20 mouse cellular contexts compared by ENCODE assay signal in the genomic region with DNA sequence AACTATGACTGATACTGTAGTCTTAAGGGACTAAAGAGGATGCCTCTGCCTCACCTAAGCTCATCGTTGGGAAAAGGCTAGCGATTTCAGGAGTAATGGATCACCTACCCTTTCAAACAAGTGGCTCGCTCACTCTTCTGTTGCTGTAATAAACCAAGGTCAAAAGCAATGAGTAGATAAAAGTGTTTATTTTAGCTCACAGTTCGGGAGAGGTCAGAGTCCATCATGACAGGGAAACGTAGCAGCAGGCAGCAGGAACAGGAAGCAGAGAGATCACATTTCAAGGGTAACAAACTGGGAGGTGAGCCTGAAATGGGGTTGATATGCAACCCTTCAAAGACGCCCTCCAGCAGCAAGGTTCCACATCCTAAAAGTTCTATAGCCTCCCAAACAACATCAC.
"Had no signal": no experiment of that assay in that cellular context is flagged by ENCODE, and none has a peak within 500 bp of the region (broad histone marks: within the 10 kb centered on the region; RNA-seq: fewer than 3 reads in every experiment).

No protein-coding gene starts in this region.

- H3K27ac ChIP-seq: heart, adult 2 months; hindbrain, embryonic 13.5 days; hindbrain, embryonic 15.5 days; hindbrain, postnatal 0 days; limb, embryonic 13.5 days; limb, embryonic 15.5 days had no signal

- ATAC-seq: hindbrain, postnatal 0 days; intestine, embryonic 16.5 days had no signal

- H3K27me3 ChIP-seq: hindbrain, embryonic 13.5 days; hindbrain, embryonic 15.5 days; limb, embryonic 13.5 days; limb, embryonic 15.5 days had no signal

- H3K4me2 ChIP-seq: heart, embryonic 11.5 days; hindbrain, embryonic 13.5 days; hindbrain, embryonic 15.5 days; limb, embryonic 13.5 days; limb, embryonic 15.5 days; liver, embryonic 11.5 days had no signal

- DNase-seq: gastrocnemius, postnatal 14 days; gastrocnemius, postnatal 36 days; heart, adult 2 months; heart, postnatal 10 days; kidney, adult 11 months; kidney, adult 2 months; kidney, postnatal 10 days; kidney, postnatal 25 days; kidney, postnatal 4 days; layer of hippocampus, adult 9-11 months; layer of hippocampus, postnatal 36 days; left cerebral cortex, postnatal 4 days had no signal

- H3K9me3 ChIP-seq: hindbrain, embryonic 13.5 days; hindbrain, embryonic 15.5 days; limb, embryonic 13.5 days; limb, embryonic 15.5 days had no signal

- H3K9ac ChIP-seq: hindbrain, embryonic 13.5 days; hindbrain, embryonic 15.5 days; limb, embryonic 13.5 days; limb, embryonic 15.5 days had no signal

- H3K36me3 ChIP-seq: hindbrain, embryonic 13.5 days; hindbrain, embryonic 15.5 days had no signal

- H3K4me3 ChIP-seq: heart, adult 2 months; hindbrain, embryonic 13.5 days; hindbrain, embryonic 15.5 days; limb, embryonic 13.5 days; limb, embryonic 15.5 days had no signal
